Mouse (Mus musculus): Measurements from ENCODE around the gene Slco2b1.
"Not testable (repeated sequence)": the region's sequence is repeated elsewhere in the genome, so short reads cannot be mapped to it uniquely, and the experiment has no call there.

Gene Slco2b1

DNA sequence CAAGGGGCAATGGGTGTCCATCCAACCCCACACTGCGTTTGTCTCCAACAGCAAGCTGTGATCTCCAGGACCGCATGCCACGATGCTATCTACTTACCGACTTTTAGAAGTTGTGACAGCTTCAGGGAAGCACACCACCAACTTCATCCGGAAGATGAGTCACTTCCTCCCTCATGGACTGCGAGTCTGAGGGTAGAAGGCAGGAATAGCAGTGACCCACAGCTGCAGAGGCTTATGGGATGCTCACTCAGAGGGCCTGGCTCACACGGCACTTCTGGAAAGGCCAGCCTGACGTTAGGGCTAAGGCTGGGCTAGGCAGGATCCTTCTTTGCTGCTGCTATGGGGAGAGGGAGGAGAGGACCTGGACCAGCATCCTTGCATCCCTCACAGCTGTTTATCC lies at the start of gene Slco2b1:
TSS of gene Slco2b1 (minus strand) at position 175 of the 400 bp plus-strand sequence.
- DNase-seq (ENCODE audit: low spot score): no peak

- no peak for DNase-seq (ENCODE audit: low spot score)
Measured at GRCm38 (mm10) chr7:99739276-99739675, 28.1 kb upstream of the Slco2b1 start.

GRCm38 (mm10) chr7:99735491-99735890 lies 24.4 kb upstream of the Slco2b1 start:
- not testable (repeated sequence) for DNase-seq (ENCODE audit: low spot score)

DNA sequence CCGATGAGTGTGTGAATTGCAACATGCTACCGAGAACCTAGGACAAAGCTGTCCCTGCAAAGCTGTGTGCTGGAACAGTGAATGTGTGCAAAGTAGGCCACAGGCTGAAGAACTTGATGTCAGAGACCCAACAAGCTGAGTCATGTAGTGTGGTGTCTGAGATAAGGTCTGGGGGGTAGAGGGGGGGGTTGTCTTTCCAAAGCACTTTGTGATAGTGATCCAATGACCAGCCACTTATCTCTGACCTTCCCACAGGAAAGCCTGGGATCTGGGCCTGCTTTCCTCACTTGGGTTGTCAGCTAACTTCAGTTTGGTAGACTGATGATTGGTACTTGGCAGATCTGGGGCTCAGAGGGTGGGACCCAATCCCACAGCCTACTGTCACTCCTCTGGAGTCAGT lies 23.5 kb upstream of the Slco2b1 start:
- no peak for DNase-seq (ENCODE audit: low spot score)

DNA sequence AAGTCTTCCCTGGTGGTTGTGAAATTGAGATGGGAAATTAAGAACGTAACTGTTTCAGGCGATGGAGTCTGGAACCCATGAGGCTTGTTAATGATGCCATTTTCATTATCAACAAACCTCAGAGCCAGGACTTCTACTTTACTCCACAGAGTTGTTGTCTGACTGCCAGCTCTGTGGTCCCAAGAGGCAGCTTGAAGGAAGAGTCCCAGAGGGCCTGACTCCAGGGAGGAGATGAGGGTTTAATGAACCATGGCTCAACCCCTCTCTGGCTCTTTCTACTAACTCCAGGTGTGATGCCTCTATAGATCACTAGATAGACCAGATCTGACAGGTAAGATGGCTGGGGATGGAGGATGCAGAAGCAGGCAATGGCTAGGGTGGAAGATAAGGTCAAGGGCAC lies 18.8 kb upstream of the Slco2b1 start, which contains the start of gene Olfr520:
TSS of gene Olfr520 (plus strand) at position 301 of the 400 bp plus-strand sequence.
- DNase-seq (ENCODE audit: low spot score): no peak

GRCm38 (mm10) chr7:99716536-99716935 lies 5.4 kb upstream of the Slco2b1 start:
- no peak for DNase-seq (ENCODE audit: low spot score)

- no peak for DNase-seq (ENCODE audit: low spot score)
Measured at GRCm38 (mm10) chr7:99712431-99712830, 1.3 kb upstream of the Slco2b1 start.

DNA sequence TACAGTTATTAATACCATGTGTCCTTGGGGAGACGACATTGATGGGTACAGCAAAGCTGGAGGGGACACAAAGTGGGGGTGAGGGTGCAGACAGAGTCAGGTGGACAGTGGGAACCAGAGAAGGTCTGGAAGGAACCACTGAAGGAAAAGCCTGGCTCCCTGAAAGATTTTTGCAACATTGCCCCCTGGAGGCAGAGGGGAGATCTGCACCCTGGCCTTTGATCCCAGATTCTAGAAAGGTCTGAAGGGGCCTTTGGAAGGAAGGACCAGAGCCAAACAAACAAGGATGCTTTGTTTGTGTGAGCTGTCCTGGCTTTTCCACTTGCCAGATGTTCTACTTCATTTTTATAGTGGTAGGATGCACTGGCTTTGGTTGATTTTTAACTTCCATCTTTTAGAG lies 664 bp downstream of the Slco2b1 start:
- DNase-seq (ENCODE audit: low spot score): no peak

DNA sequence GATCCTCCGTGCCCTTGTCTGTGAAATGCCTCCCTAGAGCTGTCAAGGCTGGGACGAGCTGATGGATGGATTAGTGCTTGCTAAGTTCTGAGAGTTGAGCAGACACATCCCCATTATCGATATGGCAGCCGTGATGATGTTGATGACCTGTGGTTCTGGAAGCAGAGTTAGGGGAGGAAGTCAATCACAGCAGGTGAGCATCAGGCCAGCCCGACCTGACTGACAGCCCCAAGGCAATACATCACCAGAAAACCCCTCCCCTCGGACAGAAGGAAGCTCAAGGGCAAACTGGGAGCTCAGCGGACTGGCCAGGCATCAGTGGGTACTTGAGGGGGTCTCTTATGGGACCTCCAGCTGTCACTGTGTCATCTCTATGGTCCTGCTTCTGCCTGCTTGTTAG lies 1.1 kb downstream of the Slco2b1 start:
- DNase-seq (ENCODE audit: low spot score): no peak

DNA sequence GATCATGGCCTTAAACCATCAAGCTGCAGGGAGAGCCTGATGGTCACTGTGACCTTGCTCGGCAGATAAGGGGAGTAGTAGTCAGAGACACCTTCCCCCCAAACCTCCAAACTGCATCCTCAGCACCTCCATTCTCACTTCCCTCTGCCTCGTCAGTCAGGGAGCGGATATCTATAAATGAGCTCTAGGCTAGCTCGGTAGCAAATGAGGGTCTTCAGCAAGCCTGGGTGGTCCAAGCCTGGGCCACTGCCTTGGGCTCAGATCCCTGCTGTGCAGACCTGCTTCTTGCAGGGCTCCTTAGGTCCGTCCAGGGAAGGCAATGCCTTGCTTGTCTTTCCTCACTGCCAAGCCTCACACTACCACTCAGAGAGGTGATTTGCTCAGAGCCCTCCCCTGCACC lies 2.4 kb downstream of the Slco2b1 start:
- no peak for DNase-seq (ENCODE audit: low spot score)

- DNase-seq (ENCODE audit: low spot score): peak; percentile 60
Measured at GRCm38 (mm10) chr7:99708301-99708721, 2.8 kb downstream of the Slco2b1 start.

DNA sequence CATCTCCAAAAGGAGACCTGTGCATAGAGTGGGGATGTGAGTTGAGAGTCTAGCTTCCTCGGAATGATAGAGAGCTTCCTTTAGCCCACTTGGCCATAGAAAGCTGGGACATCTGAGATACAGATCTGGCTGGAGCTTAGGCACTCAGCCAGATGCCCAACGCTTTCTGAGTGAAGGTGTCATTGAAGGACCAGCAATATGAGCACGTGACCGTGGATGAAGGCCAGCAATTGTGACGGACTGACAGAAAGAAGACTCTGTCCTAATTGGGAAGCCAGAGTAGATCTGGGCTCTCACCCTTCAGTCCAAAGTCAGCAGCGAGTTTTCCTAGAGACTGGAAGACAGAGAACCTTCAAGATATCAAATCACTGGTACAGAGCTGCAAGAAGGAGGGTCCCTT lies 3.5 kb downstream of the Slco2b1 start:
- DNase-seq (ENCODE audit: low spot score): no peak

DNA sequence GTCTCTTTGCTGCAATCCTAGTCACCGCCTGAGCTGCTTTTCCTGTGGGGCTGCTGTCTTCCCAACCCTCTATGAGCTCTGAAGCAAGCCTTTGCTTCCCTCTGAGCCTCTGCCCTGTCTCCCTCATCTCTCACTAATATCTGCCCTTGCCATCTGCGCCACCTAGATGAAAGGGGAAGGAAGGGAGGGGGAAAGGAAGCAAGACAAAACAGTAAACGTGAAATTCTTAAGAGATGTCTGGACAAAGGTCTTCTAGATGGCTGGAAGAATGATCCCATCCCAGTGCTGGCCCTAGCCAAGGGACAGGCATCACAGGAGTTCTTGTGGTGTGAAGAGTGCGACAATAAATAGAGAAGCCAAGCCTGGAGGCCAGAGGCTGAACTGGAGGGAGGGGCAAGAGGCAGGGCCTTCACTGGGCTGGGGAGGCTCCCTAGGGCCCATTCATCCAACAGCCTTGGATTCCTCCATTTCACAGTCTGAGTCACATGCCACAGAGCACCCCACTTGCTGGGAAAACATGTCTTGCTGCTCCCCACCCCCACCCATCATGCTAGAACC lies 4.0 kb downstream of the Slco2b1 start:
- DNase-seq (ENCODE audit: low spot score): no peak

DNA sequence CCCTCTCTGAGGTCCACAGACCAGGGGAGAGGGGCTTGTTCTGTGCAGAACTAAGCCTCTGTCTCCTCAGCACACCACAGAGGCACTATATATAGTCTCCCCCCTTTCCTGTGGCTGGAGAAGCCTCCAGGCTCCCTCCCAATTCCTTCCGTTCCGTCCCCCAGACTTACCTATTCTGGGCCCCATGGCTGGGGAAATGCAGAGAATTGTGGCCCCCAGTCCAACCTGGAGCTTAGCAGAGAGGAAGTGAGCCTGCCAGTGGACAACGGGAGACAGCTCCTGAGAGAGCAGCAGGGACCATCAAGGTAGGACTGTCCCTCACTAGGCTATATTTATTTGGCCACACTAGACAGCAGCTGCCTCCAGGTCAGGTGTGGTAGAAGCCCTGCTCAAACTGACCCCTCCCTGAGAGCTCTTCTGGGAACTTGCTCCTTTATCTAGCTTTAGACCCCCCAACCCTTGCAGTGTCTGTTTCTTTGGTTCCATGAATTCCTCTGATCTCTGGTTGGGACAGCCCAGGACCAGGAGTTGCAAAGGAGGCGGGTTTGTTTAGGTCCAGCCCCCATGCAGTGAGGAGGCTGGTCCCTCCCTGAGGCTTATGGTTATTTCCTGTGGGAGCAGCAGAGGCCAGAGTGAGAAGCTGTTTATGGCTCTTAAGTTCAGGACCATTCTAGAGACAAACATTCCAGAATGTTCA lies 4.7 kb downstream of the Slco2b1 start:
- DNase-seq (ENCODE audit: low spot score): no peak

DNA sequence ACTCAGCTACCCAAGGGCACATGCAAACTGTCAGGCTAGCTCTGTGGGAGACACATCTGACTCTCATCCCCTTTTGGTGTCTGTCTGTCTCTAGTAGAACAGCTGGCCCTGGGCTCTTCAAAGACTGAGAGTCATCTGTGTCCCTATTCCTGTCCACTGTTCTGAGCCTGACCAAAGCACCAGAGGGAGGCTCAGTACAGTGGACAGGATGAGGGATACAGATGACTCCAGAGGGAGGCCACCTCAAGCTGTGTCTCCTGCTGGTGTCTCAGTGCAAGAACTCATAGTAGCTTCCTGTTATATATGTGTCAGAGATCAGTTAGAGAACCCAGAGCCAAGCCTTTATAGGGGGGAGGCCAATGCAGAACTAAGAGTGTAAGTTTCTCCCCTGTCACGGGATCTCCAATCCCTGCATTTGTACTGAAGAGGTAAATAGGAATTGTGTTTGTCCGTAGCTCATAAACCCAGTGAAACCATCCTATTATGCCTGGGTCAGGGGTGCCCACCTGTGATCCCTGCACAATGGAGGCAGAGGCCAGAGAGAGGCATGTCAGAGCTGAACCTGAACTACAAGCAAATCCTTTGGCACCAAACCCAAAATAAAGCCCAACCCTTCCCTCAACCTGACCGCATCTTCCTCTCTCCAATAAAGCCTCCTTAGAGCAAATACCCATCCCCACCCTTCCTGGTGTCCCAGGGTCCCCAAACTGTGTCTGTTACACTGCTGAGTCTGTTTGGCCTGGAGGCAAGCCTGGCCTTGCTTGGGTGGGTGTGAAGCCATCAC lies 6.2 kb downstream of the Slco2b1 start:
- DNase-seq (ENCODE audit: low spot score): no peak

GRCm38 (mm10) chr7:99702201-99702600 lies 8.9 kb downstream of the Slco2b1 start:
- no peak for DNase-seq (ENCODE audit: low spot score)

- no peak for DNase-seq (ENCODE audit: low spot score)
Measured at GRCm38 (mm10) chr7:99700641-99701040, 10.5 kb downstream of the Slco2b1 start.

- DNase-seq (ENCODE audit: low spot score): no peak
Measured at GRCm38 (mm10) chr7:99699709-99700151, 11.4 kb downstream of the Slco2b1 start.

DNA sequence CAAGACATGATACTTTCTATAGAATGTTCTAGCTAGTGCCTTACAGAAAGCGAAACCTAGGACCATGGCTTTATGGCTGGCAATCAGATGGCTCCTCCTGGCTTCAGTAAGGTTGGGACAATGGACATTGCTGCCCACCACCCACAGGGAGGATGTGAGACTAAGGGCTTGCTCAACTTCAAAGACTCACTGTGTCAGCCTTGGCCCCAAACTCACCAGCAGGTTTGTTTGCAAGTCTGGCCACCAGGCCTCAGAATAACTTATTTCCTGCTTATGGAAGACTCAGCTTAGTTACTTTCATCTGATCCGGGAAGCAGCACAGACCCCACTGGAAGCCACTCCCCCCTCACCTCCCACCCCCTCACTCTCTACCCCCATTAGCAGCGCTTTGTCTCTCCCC lies 12.0 kb downstream of the Slco2b1 start:
- DNase-seq (ENCODE audit: low spot score): no peak

DNA sequence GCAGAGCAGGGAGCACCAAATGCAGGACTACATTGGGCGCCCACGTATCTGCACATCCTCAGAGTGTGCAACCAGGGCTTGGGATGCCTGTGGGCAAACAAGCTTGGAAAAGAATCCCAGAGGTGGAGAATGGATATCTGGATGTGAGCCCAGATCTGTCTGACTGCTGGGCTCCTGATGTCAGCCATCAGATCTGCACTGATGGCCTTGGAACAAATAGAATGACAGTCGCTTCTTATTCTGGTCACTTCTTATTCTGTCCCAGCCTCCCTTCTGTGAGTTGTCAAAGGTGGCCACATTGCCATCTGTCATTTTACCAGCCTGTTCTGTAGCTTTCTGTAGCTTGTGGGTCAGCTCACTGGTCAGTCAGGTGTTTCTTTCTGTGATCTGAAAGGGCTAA lies 12.6 kb downstream of the Slco2b1 start:
- DNase-seq (ENCODE audit: low spot score): no peak

DNA sequence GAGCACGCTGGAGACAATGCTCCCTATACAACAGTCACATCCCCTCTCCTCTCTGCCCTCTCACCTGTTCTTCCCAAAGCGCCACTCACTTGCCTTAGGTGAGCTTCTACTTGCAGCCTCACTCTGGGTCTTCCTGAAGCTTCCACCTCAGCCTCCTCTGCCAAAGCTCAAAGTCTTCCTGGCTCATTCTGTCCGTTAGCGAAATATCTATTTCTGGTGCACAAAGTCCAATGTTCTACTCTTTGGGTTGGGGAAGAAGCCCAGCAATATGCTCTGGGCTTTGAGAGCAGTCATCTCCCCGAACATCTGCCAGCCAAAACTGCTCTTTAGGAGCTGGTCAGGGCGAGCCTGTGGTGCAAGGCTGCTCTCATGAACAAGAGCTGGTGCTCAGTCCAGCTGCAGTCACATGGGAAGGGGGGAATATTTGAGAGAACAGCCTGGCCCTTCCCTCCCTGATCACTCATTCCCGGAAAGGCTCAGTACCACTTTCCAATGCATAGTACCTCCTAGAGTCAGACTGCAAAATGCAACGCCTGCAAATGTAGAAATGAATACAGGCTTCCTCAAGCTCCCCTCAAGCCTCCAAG lies 15.6 kb downstream of the Slco2b1 start:
- no peak for DNase-seq (ENCODE audit: low spot score)

DNA sequence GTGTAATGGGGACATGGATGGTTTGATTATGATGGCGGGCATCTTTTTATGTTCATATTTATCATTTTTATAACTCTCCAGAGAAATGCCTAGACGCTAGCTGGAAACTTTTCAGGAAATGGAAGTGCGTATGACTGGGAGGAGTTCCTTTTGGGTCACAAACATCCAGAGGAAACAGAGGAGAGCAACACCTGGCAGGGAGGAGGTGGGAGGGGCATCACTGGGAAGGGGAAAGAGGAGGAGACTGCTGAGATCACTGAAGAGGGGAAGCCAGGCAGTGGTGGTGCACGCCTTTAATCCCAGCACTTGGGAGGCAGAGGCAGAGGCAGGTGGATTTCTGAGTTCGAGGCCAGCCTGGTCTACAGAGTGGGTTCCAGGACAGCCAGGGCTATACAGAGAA lies 16.7 kb downstream of the Slco2b1 start:
- not testable (repeated sequence) for DNase-seq (ENCODE audit: low spot score)

DNA sequence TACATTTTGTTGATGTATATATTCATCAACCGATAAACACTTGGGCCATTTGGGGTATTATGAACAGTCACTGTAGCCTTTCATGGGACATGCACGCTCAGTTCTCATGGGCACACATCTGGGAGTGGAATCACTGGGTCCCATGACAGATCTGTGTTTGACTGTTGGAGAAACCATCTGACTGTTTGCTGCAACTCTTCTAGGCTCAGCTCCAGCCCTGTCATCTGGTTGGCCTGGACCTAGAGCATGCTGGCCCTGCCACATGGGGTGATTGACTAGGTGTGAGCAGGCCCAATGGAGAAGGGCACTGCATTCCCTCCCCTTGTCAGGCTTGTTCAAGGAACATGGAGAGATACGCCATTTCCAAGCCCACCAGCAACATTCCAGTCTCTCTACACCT lies 17.2 kb downstream of the Slco2b1 start:
- DNase-seq (ENCODE audit: low spot score): no peak

All from left cerebral cortex, adult 11 months (tissue).